Mouse (Mus musculus) cerebellum, adult 9-10 months (tissue): ENCODE measurements around the gene Vti1a.

ENCODE experiments used
- DNase-seq: peaks from one replicate; pipeline ENCODE4 v3.0.0; 2022

Vti1a gene

GRCm38 (mm10) chr19:55316109-55316714 lies at the start of gene Vti1a:
Gene Vti1a, plus strand, starts transcription at chr19:55316295.
- peak; percentile 90 for DNase-seq

DNA sequence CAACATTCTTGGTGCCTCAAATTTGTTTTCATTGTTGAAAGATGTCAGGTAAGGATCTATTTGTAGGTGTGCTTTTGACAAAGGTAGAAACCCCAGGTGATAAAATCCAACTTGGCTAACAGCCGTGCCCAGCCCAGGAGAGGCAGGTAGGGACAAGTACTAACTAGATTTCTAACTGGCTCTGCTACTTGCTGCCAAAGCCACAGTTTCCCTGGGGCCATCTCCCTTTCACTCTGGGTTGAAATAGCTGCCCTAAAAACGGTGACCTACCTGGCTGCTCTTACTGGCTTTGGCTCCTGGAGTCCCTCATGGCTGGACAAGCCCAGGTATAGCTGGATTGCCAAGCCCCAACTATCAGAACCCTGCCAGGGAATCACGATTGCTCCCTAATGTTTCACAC lies 49.3 kb upstream of the Vti1a start:
- DNase-seq: no peak

DNA sequence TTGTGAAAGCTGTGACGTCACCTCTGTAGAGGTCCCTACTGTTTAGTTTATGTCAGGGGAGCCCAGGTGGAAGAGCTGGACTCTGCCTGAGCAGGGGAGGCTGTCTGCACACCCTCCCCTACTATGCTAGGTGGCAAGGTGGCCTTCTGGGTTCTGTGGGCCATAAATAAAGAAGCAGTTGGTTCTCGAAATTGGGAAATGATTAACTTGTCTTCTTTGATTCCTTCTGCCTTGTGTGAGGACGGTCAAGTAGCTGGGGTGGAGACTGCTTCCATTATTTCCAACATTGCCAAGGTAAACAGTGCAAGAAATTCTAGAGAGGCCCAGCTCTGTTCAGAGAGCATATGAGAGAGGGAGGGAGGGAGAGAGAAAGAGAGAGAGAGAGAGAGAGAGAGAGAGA lies 47.9 kb upstream of the Vti1a start:
- no peak for DNase-seq

DNA sequence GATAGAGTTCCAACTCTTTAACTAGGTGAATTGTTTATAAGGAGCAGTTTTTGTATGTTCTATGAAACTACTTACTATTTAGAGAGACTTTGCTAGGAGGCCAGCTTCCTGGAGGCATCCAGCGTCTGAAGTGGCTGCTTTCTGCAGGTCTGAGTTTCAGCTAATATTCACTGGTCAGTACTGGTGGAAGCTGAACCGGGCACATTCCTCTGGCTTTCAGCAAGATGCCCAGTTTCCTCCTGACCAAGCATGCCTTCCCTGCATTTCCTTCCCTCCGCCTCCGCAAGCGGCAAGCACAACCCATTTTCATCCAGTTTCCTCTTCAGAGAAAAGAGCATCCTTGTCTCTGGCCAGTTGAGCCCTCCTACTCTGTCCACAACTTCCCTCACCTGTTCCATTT lies 47.0 kb upstream of the Vti1a start:
- DNase-seq: no peak

- DNase-seq: no peak
These were observed 44.6 kb upstream of the Vti1a start for GRCm38 (mm10) chr19:55271448-55271847.

DNA sequence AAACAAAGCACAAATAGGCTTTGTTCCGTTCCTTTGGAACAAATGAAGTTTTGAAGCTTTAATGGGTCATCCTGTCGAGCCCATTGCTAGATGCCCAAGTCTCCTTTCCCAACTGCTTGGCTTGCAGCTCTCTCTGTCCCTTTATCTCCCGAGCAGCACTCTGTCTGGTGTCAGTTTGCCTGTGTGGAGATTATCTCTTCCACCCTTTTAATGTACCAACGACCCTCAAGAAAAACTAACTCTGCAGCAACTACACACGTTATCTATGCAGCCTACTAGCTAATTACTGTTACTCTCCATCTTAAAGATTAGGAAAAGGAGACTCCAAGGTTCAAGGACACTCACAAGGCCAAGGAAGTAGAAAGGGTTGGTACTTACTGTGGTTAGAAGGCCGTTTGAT lies 42.8 kb upstream of the Vti1a start:
- DNase-seq: no peak

DNA sequence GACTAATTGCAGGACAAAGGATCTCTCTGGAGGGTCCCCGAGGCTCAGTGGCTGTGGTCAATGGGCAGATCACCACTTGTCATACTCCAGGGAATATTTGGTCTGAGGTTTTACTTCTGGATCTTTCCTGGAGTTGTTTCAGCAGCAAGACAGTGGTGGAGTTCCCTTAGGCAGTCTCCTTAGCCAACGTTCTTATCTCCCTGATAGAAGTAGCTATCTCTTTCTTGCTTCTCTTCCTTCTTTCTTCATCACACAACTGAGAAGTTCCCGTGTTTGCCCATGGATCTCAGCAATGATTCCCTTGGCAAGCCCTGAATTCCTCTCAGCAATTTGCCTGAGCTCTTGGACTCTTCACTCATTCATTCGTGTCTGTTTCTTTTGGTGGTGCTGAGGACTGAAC lies 40.0 kb upstream of the Vti1a start:
- DNase-seq: no peak

- DNase-seq: no peak
These were observed 39.3 kb upstream of the Vti1a start for GRCm38 (mm10) chr19:55276770-55277169.

- no peak for DNase-seq
These were observed 32.0 kb upstream of the Vti1a start for GRCm38 (mm10) chr19:55284093-55284492.

DNA sequence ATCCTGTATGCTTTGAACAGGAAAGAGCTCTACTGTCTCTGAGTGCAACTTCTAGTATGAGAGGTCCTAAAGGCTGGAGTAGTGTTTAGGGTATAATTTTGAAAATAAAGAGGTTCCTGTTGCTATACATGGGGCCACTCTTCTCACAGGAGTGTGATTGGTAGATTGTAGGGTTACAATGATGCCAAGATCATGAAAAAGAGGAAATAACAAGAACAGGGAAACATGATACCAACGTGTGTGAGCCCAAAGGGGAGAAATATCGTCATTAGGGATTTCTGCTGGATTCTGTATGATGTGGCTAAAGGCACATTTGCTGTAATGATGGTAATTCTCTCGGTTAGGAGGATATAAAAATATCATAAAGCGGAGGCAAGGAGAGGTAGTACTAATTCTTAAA lies 30.1 kb upstream of the Vti1a start:
- no peak for DNase-seq

DNA sequence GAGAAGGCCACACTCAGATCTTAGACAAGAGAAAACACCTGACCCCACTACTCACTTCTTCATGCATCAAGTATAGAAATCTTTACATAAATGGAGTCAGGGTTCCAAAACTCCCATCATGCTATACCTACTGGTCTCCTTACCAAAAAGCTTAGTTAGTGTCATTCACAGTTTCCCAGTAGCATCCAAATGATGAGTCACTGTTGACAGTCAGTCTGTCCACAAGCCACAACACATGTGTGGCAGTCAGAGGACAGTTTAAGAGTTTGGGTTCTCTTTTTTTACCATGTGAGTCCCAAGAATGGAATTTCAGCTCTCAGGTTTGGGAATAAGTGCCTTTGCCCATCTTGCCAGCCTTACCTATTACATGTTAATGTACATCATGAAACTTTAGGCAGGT lies 27.1 kb upstream of the Vti1a start:
- no peak for DNase-seq

DNA sequence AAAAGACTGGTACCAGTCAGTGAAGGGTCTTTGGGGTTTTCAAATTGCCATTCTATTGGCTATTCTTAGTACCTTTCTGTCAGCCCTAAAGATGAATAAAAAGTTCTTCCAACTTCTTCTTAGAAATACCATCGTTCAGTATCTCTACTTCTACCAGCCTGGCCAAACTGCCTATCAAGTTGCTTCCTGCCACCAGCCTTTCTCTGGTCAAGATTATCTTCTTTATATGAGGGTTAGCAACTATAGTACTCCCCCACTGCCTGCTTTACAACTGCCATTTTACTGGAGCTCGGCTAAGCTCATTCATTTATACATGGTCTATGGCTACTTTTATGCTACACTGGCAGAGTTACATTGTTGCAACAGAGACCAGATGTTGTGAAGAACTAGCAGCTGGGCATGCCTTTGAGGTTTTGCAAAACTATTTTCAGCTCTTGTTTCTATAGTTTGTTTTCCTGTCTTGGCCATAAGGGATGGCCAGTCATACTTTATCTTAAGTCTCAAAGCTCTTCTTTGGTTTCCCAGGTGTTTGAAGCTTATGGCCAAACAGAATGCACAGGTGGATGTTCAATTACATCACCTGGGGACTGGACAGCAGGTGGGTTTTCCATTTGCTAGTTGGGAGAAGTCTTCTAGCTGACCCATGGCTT lies 25.3 kb upstream of the Vti1a start:
- DNase-seq: no peak

DNA sequence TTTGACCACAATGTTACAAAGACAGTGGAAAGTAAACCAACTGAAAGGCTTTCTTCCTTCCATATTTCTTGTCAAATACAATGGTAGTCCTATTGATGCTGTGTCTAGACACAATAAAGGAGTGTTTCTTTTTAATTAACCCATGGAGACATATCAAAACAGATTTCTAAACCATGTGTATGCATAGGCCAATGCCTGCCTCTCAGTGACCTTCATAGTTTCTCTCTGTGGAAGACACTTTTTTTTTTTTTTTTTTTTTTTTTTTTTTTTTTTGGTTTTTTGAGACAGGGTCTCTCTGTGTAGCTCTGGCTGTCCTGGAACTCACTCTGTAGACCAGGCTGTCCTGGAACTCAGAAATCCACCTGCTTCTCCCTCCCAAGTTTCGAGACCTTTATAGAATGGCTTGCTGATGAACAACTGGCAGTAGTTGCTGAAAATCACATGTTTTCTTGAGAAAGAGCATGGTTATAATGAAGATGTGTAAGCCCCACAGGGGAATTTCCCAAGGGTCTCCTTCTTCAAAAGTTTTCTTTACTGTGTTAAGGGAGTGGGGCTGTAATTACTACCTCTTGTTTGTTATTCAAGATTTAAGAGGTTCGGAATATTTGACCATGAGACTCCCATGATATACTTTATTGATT lies 23.8 kb upstream of the Vti1a start:
- DNase-seq: no peak

DNA sequence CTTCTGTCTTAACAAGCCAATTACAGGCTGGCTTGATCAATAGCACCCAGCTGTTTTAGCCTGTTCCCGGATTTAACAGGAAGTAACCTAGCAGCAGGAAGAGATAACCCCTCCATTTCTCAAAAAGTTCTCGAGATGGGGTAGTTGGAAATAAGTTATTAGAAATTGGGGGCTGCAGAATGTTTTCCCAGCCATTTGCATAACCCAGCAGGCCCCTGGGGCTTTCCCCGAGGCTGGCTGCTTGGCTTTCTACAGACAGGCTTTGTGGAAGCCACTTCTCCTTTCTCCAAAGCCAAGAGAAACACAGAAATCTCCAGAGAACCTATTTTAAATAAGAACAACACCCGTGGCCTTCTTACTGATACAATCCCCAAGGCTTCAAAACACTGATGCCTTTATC lies 22.9 kb upstream of the Vti1a start:
- no peak for DNase-seq

GRCm38 (mm10) chr19:55295075-55295474 lies 21.0 kb upstream of the Vti1a start:
- no peak for DNase-seq

GRCm38 (mm10) chr19:55295556-55295955 lies 20.5 kb upstream of the Vti1a start:
- DNase-seq: no peak

DNA sequence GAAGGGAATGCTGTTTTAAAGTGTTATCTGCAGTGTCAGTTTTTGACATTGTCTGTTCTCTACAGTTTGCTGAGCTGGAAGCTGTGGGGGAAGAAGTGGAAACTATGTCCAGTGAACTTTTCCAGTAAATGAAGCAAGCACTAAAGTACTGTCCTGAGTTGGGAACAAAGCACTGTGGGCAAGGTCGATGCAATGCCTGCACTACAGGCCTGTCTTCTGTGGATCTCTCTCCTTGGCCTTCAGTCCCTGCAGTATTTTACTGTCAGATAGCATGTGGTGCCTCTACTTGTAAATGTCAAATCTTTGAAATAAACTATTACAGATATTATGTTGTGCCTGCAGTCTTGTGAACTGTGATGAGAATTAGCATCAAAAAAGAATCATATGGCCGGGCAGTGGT lies 19.8 kb upstream of the Vti1a start:
- DNase-seq: no peak

DNA sequence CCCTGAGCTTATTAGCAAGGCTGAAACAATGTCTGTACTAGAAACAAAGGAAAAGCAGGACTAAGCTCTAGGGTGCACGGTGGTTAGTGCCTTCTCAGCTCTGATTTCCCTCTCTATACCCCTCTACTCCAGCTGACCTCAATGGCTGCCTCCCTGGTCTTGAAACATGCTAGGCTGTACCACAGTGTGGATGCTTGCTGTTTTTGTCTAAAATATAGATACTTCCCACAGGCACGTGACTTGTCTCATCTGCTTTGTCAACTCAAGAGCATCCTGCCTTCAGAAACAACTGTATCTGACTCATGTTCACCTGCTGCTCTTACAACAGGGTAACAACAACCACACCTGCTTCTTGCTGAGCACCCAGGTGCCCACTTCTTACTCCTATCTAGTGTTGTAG lies 18.6 kb upstream of the Vti1a start:
- no peak for DNase-seq

- DNase-seq: no peak
These were observed 18.1 kb upstream of the Vti1a start for GRCm38 (mm10) chr19:55297961-55298360.

GRCm38 (mm10) chr19:55299378-55299777 lies 16.7 kb upstream of the Vti1a start:
- no peak for DNase-seq

GRCm38 (mm10) chr19:55300525-55300924 lies 15.6 kb upstream of the Vti1a start:
- no peak for DNase-seq

GRCm38 (mm10) chr19:55305024-55305423 lies 11.1 kb upstream of the Vti1a start:
- peak; percentile 14 for DNase-seq

GRCm38 (mm10) chr19:55311874-55312273 lies 4.2 kb upstream of the Vti1a start:
- no peak for DNase-seq

DNA sequence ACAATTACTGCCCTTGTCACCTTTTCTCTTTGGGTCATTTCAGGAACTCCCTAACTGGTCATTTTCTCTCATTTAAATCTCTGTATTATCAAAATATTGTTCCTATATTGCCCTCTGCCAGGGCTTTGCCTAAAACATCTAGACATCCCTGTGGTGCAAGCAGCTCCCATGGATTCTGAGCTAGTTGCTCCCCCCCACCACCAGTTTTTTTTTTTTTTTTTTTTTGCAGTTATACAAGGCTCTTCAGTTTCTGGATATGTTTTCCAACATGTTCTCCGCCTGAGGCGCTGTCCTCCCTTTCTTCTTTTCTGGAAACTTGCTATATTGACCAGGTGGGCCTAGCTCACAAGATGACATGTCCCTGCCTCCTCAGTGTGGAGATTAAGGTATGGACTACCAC lies 2.4 kb upstream of the Vti1a start:
- no peak for DNase-seq
